Mouse (Mus musculus): Measurements from ENCODE around the gene Paqr4.

Paqr4 gene

DNA sequence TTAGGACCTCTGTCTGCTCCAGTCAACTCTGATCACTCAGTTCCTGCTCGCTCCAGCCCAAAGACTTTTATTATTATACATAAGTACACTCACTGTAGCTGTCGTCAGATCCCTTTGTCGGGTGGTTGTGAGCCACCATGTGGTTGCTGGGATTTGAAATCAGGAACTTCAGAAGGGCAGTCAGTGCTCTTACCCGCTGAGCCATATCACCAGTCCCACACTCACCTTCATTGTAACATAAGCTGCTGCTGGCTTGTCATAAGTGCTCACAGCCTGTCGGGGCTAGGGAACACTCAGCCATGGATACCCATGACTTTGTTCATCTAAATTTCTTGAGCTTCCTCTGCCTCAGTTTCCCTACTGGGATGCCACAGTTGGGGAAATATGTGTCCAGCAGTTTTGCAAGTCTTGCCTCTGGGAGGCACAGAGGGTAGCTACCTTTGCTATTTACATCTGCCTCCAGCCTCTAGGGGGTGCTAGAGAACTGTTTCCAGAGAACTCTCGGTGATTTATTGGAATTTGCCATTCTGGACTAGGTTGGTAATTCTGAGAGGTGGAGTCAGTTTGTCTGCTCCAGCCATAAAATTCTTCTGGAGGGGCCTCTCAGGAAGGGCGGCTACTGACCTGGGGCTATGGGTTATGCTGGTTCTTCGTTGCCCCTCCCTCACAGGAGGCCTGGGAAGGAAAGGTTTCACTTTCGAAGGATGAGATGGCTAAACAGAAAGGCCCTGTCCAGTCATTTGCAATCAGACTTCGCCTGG is 8.1 kb upstream of the Paqr4 start:
- DNase-seq = peak; percentile 84

DNA sequence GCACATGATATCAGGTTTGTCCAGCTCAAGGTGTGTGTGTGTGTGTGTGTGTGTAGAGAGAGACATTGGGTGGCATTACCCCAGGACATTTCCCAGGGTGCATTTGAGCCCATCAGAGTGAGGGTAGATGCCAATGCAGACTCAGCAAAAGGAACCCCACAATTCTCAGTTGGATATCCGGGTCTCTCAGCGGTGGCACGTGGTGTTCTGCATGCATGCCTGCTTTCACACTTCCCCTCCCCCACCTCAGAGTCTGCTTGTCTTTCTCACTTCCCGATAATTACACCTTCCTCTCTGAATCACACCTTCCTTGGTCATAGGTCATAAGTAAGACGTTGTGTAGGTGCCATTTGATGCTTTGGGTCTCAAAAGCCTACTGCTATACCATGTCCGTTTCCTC is 7.4 kb upstream of the Paqr4 start:
- DNase-seq = no peak

DNA sequence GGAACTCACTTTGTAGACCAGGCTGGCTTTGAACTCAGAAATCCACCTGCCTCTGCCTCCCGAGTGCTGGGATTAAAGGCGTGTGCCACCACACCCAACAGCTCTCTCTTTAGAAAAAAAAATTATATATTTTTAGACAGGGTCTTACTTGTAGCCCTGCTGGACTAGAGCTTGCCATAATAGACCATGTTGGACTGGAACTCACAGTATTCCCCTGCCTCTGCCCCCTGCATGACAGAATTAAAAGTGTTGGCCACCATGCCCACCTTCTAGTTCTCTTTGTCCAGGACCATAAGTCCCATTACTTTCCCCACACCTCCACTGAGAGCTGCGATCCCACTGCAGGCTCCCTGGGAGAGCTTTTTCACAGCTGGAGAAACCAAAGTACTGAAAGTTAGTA is 6.8 kb upstream of the Paqr4 start:
- no peak for DNase-seq

DNA sequence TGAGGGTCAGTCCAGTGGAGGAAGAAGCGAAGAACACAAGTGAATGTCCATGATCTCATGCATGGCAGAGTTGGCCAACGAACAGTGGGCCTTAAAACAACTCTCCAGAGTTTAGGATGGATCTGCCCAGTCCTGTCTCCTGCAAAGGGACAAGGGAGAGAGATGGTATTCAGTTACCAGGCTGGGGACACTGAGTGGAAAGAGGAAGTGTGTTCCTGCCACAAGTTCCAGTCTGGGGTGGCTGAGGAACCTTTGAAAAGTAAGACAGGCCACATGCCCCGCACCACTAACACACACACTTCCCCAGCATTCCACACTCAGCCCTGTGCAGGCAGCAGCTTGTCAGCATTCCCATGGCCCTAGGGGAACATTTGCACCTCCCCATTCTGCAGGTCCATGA is 6.1 kb upstream of the Paqr4 start:
- DNase-seq = no peak

DNA sequence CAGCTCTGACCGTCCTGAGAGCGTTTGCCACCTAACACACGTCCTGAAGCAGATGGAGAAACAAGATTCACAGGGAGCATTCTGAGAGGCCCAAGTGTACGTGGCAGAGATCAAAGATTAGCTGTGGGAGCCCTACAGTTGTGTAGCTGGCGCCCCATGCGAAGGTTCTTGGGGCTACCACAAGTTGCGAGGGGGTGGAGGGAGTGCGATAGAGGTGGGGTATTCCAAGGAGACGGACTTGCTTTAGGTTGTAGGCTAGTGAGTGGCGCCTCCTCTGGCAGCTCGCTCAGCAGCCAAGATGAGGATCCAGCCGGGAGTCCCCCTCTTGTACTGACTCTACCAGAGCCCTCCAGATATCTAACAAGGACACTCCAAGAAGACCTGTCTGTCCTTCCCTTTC is 5.6 kb upstream of the Paqr4 start:
- DNase-seq = no peak

DNA sequence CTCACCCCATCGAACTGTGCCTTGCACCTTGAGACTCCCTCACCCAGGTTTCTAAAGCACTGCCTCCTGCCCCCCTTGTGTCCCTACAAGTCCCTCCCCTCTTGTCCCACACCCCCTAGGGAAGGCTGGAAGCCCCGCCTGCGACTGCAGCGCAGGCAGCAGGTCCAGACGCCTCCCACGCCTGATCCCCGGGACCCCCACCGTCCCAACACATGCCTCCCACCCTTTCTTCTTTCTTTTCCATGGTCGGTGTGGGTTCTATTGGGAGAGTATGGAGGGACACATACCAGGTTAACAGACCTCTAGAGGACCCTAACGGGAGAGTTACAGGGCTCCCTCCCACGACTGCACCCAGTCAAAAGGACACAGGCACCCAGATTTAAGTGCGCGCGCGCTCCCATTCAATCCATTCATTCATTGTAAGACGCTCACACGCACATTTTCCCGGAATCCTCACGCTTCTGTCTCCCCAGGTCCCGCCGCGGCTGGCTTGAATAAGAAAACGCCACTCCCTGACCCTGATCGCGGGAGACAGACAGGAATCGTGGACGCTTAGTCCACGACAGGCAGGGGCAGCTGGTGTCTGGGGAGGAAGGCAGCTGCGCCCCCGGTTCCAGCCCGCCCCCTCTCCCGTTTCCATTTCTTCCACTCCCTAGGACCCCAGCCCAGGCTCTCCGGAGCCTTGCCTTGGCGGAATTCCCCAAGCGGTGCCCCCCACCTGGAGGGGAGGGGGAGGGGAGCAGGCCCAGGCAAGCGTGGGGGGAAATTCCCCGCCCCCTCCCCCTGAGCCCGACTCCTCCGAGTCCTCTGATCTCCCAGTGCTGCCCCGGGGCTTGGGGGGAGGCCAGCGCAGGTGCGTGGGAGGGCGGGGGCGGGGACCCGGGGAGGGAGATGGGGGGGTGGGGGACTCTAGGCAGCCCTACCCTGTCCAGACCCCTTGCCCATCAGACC is 4.9 kb upstream of the Paqr4 start, which contains the start of gene Kremen2:
Kremen2 (minus strand) TSS at position 533 of the 951 bp plus-strand sequence.
- DNase-seq = no peak

DNA sequence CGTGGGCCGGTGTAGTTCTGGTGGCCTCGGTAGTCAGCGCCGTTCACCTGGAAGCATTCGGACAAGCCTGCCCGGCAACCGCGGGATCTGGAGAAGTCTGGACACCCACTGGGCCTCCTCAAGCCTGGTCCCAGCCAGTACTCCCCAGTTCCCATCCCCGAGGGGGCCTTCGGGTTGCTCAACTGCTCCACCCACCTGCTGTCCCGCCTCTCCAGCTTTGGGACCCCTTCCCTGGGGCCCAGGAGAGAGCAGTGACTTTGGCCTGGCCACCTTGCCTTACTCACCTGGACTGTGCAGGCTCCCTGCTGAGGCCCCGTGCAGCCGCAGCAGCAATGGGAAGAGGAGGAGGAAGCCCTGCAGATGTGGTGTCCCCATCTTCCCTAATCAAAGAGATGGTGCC is 4.0 kb upstream of the Paqr4 start:
- DNase-seq = no peak

DNA sequence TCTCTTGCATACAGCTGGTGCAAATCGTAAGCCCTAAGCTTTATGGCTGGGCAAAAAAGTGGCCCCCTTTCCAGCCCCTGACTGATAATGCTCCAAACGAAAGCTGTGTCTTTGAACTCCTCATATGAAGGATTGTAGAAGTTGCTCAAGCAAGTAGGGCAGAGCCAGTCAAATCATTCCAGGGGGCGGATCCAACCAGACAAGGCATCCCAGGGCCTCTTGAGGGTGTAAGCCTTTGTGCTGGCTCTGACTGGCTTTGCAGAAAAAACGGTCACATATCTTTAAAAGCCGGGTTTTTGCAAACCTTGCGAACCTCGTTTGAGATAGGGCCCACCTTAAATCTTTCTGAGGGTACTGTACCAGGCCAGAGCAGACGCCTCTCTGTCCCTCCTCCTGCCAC is 3.4 kb upstream of the Paqr4 start:
- DNase-seq = no peak

DNA sequence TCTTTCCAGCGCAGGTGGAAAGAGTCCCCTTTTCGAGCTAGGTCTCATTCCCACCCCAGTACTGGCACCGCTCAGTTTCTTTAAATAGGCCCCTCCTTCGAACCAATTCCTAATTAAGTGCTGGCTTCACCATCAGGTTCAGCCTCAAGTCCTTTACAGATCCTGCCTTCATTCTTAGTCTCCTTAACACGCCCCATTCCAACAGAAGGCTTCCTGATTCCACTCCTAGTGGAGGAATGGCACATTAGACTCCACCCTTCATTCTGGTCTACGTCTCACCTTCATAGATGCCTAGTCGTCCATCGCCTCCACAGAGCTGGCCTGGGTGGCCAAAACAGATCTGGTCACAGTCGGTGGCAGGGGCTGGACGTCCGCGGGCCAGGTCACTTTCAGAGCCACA is 2.3 kb upstream of the Paqr4 start:
- DNase-seq = no peak

DNA sequence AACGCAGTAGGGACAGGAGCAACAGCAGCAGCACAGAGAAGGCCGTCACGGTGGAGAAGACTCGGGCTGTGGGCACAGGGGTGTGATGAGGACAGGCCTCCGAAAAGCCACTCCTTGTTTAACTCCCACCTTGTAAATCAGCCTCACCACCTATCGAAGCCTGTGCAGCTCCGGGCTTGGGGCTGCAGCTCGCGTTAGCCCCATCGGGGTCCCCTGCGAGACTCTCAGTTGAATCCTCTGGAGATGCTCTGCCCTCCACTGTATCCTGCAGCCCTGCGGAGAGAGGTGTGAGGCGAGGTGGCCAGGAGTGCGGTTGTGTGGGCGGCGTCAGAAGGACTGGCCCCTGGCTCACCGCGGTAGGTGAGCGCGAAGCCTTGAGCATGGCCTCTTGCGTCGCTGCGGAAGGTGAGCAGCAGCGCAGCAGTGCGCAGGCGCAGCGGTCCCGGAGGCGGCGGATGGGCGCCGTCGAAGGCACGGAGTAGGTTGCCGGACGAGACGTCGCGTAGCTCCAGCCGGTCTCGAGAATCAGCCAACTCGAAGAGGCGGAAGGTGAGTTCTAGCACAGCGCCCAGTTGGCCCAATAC is 1.6 kb upstream of the Paqr4 start:
- peak; percentile 55 for DNase-seq

DNA sequence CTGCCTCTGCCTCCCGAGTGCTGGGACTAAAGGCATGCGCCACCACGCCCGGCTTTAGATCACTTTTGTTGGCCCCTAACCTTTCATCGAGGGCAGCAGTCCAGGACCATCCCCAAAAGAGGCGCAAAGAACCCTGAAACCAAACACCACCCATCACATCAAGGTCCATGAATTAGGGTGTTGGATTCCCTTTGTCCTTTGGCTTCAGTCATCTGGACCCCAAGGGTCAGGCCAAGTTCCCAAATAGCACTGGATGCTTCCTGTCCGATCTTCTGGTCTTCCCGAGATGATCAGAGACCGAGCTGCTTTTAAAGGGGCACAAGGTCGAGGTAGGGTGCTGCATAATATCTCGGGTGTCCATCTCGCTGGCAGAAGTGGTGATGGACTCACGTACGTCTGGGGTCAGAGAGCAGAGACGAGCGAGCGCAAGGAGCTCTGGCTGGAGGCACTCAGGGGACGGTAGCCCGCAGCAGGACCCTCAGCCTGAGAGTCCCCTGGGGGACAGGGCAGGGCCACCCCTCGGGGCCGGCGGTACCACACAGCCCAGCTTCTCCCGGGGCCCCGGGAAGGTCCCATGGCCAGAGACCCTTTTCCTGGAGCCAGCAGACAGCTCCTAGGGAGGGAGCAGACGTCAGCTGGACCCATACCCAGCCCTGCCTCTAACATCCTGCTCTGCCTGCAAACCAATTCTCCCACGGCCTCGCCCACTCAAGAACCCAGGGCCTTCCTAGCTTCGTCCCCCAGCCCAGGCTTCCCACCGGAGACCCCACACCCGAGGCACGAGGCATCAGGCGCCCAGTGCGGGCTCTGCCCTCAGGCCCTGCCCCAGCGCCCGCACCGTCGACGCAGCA is 917 bp upstream of the Paqr4 start:
- DNase-seq = no peak

DNA sequence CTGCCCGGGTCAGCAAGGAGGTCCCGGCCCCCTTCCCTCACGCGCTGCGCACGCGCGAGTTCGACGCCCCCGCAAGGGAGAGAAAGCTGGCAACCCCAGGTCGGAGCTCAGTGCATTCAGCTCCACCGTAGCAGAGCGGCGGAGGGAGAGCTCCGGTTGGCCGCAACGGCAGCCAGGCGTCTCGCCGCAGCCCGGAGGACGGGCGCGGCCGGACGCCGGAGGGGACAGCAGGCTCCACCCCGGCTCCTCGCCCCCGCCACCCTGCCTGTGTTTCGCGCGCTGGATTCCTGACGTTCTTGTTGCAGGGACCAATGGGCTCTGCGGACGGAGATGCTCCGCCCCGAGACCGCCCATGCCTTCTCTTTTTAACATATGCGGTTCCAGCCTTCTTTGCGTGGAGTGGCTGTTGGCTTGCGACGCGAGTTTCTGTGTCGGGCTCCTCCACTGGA is 507 bp downstream of the Paqr4 start:
- peak; percentile 93 for DNase-seq

DNA sequence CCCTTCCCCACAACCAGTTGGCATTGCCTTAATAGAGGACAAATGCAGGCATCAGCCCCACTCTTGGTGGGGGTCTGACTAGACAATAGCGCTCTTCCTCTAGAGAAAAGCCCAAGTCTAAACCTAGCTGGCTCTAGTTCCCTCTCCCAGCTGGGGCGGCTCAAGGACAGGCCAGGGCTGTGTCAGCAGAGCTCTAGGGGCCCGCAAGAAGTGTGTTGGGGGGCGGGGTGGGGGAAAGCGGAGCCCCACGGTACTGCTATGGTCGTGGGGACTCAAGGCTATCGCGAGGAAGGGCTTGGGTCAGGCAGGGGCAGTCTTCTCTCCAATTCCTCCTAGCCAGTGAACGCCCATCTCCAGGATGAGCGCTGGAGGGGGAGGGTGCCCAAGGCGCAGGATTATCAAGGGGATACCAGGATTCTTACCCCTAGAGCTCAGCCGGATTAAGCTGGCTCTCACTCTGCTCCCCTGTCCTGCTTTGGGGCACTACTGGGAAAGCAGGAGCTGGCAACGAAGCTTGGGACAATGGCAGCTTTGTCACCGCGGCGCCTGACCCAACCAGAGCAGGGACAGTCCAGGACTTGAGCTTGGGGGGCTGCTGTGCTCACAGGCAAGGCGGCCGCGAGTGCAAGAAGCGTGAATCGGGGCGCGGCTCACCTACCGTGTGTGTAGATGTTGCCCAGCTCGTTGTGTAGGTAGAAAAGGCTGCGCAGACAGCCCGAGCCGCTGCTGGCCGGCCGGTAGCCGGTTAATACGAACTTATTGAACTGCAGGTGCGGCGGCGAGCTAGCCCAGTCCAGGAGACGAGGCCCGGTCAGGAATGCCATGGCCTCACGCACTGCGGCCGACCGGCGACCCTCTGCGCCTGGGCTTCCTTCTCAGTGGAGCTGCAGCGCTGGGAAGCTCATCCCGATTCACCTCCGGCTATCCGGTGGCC is 1.2 kb downstream of the Paqr4 start:
- peak; percentile 62 for DNase-seq

DNA sequence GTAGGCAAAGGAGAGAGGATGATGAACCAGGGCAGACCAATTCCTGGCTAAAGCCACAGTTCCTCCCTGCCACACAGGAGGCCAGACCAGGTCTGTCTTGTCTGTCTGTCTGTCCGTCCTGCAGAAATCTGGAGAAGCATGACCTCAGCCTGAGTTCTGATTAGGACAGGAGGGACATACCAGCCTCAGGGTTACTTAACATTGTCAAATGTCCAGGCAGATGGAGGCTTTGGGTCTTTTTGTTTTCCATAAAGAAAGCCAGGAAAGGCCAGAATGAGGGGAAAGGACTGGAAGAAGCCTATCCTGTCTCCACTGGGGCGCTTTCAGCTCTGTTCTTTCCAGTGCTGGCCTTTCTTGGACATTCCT is 1.8 kb downstream of the Paqr4 start:
- DNase-seq = no peak

DNA sequence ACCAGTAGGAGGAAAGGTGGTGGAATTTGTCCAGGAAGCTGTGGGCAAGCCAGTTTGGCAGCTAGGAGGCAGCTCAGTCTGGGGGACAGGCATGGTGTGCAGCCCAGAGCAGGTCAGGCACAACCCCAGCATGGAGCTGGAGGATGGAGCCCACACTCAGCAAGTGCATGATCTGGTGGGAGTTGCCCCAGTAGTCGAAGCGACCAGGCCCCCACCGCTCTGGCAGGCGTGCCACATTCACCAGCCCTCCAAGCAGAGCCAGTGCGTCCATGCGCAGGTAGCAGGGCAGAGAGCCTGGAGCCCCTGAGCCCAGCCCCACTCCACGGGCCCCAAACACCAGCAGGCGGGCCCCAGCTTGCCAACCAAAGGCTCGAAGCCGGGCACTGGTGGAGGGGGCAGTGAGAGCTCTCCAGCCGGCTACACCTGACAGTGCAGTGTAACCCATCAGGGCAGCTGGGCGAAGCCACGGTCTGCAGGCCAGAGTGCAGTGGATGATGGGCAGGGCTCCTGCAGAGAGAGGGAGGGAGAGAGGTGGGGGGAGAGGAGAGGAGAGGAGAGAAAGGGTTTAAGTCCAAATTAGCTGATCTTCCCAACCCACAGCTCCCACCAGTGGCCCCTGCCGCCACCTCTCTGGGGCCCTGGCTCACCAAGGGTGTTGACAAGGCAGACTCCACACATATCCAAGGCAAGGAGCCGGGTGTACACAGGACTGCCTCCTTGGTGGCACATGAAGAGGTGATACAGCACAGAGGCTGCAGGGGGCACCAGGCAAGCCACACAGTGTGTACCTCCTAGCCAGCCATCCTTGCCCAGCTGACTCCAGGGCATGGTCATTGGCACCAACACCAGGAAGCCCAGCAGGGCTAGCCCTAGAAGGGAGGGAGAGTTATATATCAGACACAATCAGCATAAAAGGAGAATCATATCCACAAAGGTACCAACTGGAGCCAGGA is 2.9 kb downstream of the Paqr4 start:
- DNase-seq = no peak

DNA sequence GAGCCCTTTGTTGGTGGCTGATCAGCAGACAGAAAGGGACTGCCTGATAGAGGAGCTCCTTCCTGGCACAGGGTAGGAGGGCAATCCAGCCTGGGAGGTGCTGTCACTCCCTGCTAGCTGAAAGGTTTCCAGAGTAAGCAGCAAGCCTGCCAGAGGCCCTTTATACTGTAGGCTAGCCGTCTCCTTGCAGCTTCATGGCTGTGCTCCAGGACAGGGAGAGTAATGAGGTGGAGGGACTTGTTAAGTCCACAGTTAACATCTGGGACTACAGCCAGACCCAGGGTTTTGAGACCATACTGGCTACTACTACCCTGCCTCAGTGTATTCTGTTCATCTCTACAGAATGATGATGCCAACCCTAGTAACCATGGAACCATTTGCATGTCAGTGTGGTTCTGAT is 6.3 kb downstream of the Paqr4 start:
- DNase-seq = no peak

DNA sequence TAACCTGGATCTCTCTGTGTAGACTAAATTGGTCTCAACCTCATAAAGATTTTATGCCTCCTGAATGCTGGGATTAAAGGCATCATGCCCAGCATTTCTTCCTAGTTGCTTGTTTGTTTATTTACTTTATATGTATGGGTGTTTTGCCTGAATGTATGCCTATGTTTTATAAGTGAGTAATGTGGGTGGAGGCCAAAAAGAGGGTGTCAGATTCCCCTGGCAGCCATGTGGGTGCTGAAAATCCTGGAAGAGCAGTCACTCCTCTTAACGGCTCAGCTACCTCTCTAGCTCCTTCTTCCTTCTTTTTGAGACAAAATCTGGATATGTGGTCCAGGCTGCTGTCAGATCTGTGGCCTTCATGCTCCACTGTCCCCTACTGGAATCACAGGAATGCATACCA is 10.2 kb downstream of the Paqr4 start:
- no peak for DNase-seq

DNA sequence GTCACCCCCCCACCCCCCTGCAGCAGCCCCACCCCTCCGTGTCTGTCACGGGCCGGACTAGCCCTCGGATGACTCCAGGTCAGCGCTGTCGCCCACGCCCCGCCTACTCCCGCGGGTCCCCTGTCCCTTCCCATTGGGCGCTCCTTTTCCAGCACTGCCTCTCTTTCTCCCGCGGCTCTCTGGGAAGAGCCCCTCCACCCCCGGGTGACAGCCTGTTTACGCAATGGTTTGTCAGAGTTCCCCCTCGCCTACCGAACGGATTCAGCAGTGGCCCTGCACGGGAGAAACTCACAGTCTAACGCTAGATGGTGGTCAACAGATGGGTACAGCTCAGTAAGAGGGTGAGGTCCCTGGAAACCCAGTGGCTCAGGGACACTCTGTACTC is 13.9 kb downstream of the Paqr4 start:
- peak; percentile 89 for DNase-seq

DNA sequence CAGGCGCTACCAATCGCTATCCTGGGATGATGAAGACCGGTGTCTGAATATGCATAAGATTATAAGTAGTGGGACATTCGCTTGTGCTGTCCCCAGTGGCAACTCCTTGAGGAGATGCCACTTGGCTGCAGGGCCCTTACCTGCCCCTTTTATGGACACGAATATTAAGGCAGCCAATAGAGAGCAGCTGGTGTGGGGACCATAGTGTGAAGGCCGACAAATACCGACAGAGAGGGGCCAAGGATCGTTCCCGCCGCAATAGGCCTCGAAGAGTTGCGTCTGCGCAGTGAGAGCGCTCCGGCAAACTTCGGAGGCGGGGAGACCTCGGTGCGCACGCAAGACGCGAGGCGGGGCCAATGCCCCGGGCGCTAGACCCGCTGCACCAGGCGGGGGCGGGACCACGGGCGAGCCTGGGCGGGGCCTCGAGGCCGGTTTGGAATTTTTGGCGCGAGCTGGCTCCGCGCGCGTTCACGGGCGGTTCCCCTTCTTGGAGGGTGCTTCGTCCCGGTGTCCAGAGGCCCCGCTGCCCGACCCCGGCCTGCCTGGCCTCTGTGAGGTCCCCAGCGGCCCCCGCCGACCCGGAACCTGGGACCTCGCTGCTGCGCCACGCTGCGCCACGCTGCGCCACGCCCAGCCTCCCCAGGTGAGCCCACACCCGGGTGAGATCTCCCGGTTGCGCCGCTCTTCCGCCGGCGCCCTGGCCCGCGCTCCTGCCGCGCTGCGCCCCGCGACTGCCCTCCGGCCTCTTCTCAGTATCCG is 14.5 kb downstream of the Paqr4 start, which contains the start of gene Pkmyt1:
Pkmyt1 (plus strand) TSS at position 338 of the 759 bp plus-strand sequence.
- peak; percentile 98 for DNase-seq
